Mouse (Mus musculus): ENCODE results near the gene Amfr.

- TF ChIP-seq ZC3H11A (IDR thresholded peaks at IDR 0.05; ENCODE audit: borderline replicate concordance, low read depth, low read length) = no peak
- no peak for TF ChIP-seq ZNF384 (IDR thresholded peaks at IDR 0.05; ENCODE audit: low read depth, low read length)
Measured at GRCm38 (mm10) chr8:93929233-93929632, 83.4 kb downstream of the Amfr start.

All from ES-E14 (cell line).